Mouse (Mus musculus) adrenal gland, postnatal 4 days (tissue): ENCODE data around the gene Dnajb5. TPM values are rescaled to one million over a fixed set of nuclear protein-coding genes. Genes with fewer than 3 reads are reported as not detected.
"Not testable (repeated sequence)": the region's sequence is repeated elsewhere in the genome, so short reads cannot be mapped to it uniquely, and the experiment has no call there.

Experiments used
- DNase-seq, 2 experiments: peaks; one replicate each; pipeline ENCODE4 v3.0.0; 2021 to 2022; ENCODE audit warnings: low spot score in 2 of 2, mixed read lengths in 2 of 2
- total RNA-seq, 2 experiments: library from RNA; stranded (reverse); gene quantifications; 2 replicates each; pipeline ENCODE4 v1.2.3; 2021

The Dnajb5 gene
- total RNA-seq, 2 experiments from 2014 or later, result 17.7 to 19.1 TPM

- no peak for DNase-seq
Measured at GRCm38 (mm10) chr4:42965039-42965719, 15.6 kb downstream of the Dnajb5 start.

GRCm38 (mm10) chr4:42969304-42969703 is 19.7 kb downstream of the Dnajb5 start, which contains the start of gene 1700022I11Rik:
Gene 1700022I11Rik, plus strand, starts transcription at chr4:42969604.
- DNase-seq, result no peak

- DNase-seq, result no peak
Measured at GRCm38 (mm10) chr4:42972952-42973351, 23.3 kb downstream of the Dnajb5 start.

- no peak for DNase-seq
Measured at GRCm38 (mm10) chr4:42973868-42974267, 24.3 kb downstream of the Dnajb5 start.

- DNase-seq, result no peak
Measured at GRCm38 (mm10) chr4:42978062-42978461, 28.4 kb downstream of the Dnajb5 start.

GRCm38 (mm10) chr4:42980467-42980866 is 30.9 kb downstream of the Dnajb5 start:
- not testable (repeated sequence) for DNase-seq

GRCm38 (mm10) chr4:42988296-42988695 is 38.7 kb downstream of the Dnajb5 start:
- DNase-seq, result no peak

GRCm38 (mm10) chr4:42998022-42998421 is 48.4 kb downstream of the Dnajb5 start:
- no peak for DNase-seq

- DNase-seq, result peak; percentile 44 to 67
Measured at GRCm38 (mm10) chr4:42999451-43000140, 50.0 kb downstream of the Dnajb5 start.

GRCm38 (mm10) chr4:43000141-43000986 is 50.8 kb downstream of the Dnajb5 start, which contains the start of gene Vcp:
Gene Vcp, minus strand, starts transcription at chr4:43000507.
- DNase-seq, result peak; percentile 94 to 99

GRCm38 (mm10) chr4:43001272-43001671 is 51.7 kb downstream of the Dnajb5 start:
- DNase-seq, result no peak

GRCm38 (mm10) chr4:43002756-43003439 is 53.3 kb downstream of the Dnajb5 start:
- DNase-seq, result no peak

- no peak for DNase-seq
Measured at GRCm38 (mm10) chr4:43004951-43005350, 55.3 kb downstream of the Dnajb5 start.

GRCm38 (mm10) chr4:43005765-43006164 is 56.2 kb downstream of the Dnajb5 start:
- DNase-seq, result no peak

Other genes with a start within 250 kb of the Dnajb5 start
- gene 4930578G10Rik, start 214.3 kb upstream of the Dnajb5 start, total RNA-seq, result under 1 TPM in 1 of 2 experiments, not detected in 1; 0.73 TPM
- under 1 TPM in 1 of 2 experiments, not detected in 1; 0.85 TPM for gene Ccl19, start 193.2 kb upstream of the Dnajb5 start, total RNA-seq
- 10 to 100 TPM in 1 of 2 experiments, 1 to 10 TPM in 1; 8.9 to 12.0 TPM for gene Ccl21a, start 175.8 kb upstream of the Dnajb5 start, total RNA-seq
- gene Fam205a1, start 95.9 kb upstream of the Dnajb5 start, total RNA-seq, result not detected
- gene Gm12394, start 93.0 kb upstream of the Dnajb5 start, total RNA-seq, result under 1 TPM; 0.11 TPM
- gene Fam205c, start 75.6 kb upstream of the Dnajb5 start, total RNA-seq, result not detected
- 1 to 10 TPM; 3.4 to 5.4 TPM for gene Phf24, start 33.2 kb upstream of the Dnajb5 start, total RNA-seq
- gene 1700022I11Rik, start 19.8 kb downstream of the Dnajb5 start, total RNA-seq, result not detected
- gene Vcp, start 50.7 kb downstream of the Dnajb5 start, total RNA-seq, result 100 to 1,000 TPM; 283 to 294 TPM
- 10 to 100 TPM; 11.7 to 14.9 TPM for gene Fancg, start 60.7 kb downstream of the Dnajb5 start, total RNA-seq
- 10 to 100 TPM; 21.7 to 25.0 TPM for gene Pigo, start 76.0 kb downstream of the Dnajb5 start, total RNA-seq
- 100 to 1,000 TPM; 193 to 202 TPM for gene Stoml2, start 81.9 kb downstream of the Dnajb5 start, total RNA-seq
- gene Fam214b, start 96.4 kb downstream of the Dnajb5 start, total RNA-seq, result 10 to 100 TPM; 37.6 to 40.8 TPM
- 10 to 100 TPM; 14.0 to 17.4 TPM for gene Unc13b, start 109.1 kb downstream of the Dnajb5 start, total RNA-seq